Mouse (Mus musculus): ENCODE data around the gene Hs3st2. TPM values are rescaled to one million over a fixed set of nuclear protein-coding genes. Genes with fewer than 3 reads are reported as not detected.

Hs3st2 gene
- polyA plus RNA-seq, 1 experiment from 2014 or later = 0.94 TPM

- Histone ChIP-seq H3K27ac (ENCODE audit: low read length) (no peak overlapping the region), H3K9me3 (ENCODE audit: control insufficient read depth, low read depth, low read length) (no peaks in the 10 kb centered on the region), H3K4me3 (ENCODE audit: low read depth, low read length) (no peak overlapping the region), H3K27me3 (ENCODE audit: control insufficient read depth, insufficient read depth, low read length) (no peaks in the 10 kb centered on the region), H3K9ac (replicated peaks; ENCODE audit: low read depth, low read length) (no peak overlapping the region), H3K4me2 (replicated peaks; ENCODE audit: low read depth, low read length) (no peak overlapping the region), H3K4me1 (ENCODE audit: control insufficient read depth, insufficient read depth, low read length) (no peaks in the 10 kb centered on the region), H3K36me3 (ENCODE audit: control insufficient read depth, insufficient read depth, low read length) (no peaks in the 10 kb centered on the region)
- ATAC-seq (ENCODE audit: insufficient number of reproducible peaks, insufficient read depth, low FRiP score, low read depth) = no peak
- WGBS = 90% methylated on average over 17 of the region's 17 CpGs
These were observed 108.9 kb downstream of the Hs3st2 start for GRCm38 (mm10) chr7:121500516-121500915.

GRCm38 (mm10) chr7:121501666-121502065 is 110.0 kb downstream of the Hs3st2 start:
- H3K4me1 ChIP-seq (ENCODE audit: control insufficient read depth, insufficient read depth, low read length) = no peaks in the 10 kb centered on the region
- no peaks in the 10 kb centered on the region for H3K9me3 ChIP-seq (ENCODE audit: control insufficient read depth, low read depth, low read length)
- H3K4me3 ChIP-seq (ENCODE audit: low read depth, low read length) = no peak overlapping the region
- no peak overlapping the region for H3K9ac ChIP-seq (replicated peaks; ENCODE audit: low read depth, low read length)
- no peak overlapping the region for H3K4me2 ChIP-seq (replicated peaks; ENCODE audit: low read depth, low read length)
- no peaks in the 10 kb centered on the region for H3K36me3 ChIP-seq (ENCODE audit: control insufficient read depth, insufficient read depth, low read length)
- ATAC-seq (ENCODE audit: insufficient number of reproducible peaks, insufficient read depth, low FRiP score, low read depth) = no peak
- no peak overlapping the region for H3K27ac ChIP-seq (ENCODE audit: low read length)
- H3K27me3 ChIP-seq (ENCODE audit: control insufficient read depth, insufficient read depth, low read length) = no peaks in the 10 kb centered on the region
- WGBS = 82% methylated on average over 10 of the region's 10 CpGs

GRCm38 (mm10) chr7:121516727-121517126 is 125.1 kb downstream of the Hs3st2 start:
- H3K4me2 ChIP-seq (replicated peaks; ENCODE audit: low read depth, low read length) = no peak overlapping the region
- H3K9ac ChIP-seq (replicated peaks; ENCODE audit: low read depth, low read length) = no peak overlapping the region
- H3K9me3 ChIP-seq (ENCODE audit: control insufficient read depth, low read depth, low read length) = no peaks in the 10 kb centered on the region
- no peak overlapping the region for H3K4me3 ChIP-seq (ENCODE audit: low read depth, low read length)
- no peak for ATAC-seq (ENCODE audit: insufficient number of reproducible peaks, insufficient read depth, low FRiP score, low read depth)
- H3K27ac ChIP-seq (ENCODE audit: low read length) = no peak overlapping the region
- H3K27me3 ChIP-seq (ENCODE audit: control insufficient read depth, insufficient read depth, low read length) = no peaks in the 10 kb centered on the region
- H3K4me1 ChIP-seq (ENCODE audit: control insufficient read depth, insufficient read depth, low read length) = no peaks in the 10 kb centered on the region
- no peaks in the 10 kb centered on the region for H3K36me3 ChIP-seq (ENCODE audit: control insufficient read depth, insufficient read depth, low read length)
- 69% methylated on average over 3 of the region's 3 CpGs for WGBS

- H3K4me3 ChIP-seq (ENCODE audit: low read depth, low read length) = no peak overlapping the region
These were observed 125.5 kb downstream of the Hs3st2 start for GRCm38 (mm10) chr7:121517165-121517591.

GRCm38 (mm10) chr7:121522125-121522524 is 130.5 kb downstream of the Hs3st2 start:
- Histone ChIP-seq H3K4me1 (ENCODE audit: control insufficient read depth, insufficient read depth, low read length) (no peaks in the 10 kb centered on the region), H3K4me3 (ENCODE audit: low read depth, low read length) (no peak overlapping the region)
- 97% methylated on average over 3 of the region's 3 CpGs for WGBS

More at GRCm38 (mm10) chr7:121517165-121517591, 125.5 kb downstream of the Hs3st2 start:
- ATAC-seq (ENCODE audit: insufficient number of reproducible peaks, insufficient read depth, low FRiP score, low read depth) = no peak
- Histone ChIP-seq H3K27ac (ENCODE audit: low read length) (no peak overlapping the region), H3K4me1 (ENCODE audit: control insufficient read depth, insufficient read depth, low read length) (no peaks in the 10 kb centered on the region), H3K36me3 (ENCODE audit: control insufficient read depth, insufficient read depth, low read length) (no peaks in the 10 kb centered on the region), H3K9ac (replicated peaks; ENCODE audit: low read depth, low read length) (no peak overlapping the region), H3K27me3 (ENCODE audit: control insufficient read depth, insufficient read depth, low read length) (no peaks in the 10 kb centered on the region), H3K9me3 (ENCODE audit: control insufficient read depth, low read depth, low read length) (no peaks in the 10 kb centered on the region), H3K4me2 (replicated peaks; ENCODE audit: low read depth, low read length) (no peak overlapping the region)
- WGBS = 86% methylated on average over 3 of the region's 3 CpGs

GRCm38 (mm10) chr7:121529023-121529422 is 137.4 kb downstream of the Hs3st2 start:
- Histone ChIP-seq H3K4me3 (ENCODE audit: low read depth, low read length) (no peak overlapping the region), H3K9me3 (ENCODE audit: control insufficient read depth, low read depth, low read length) (no peaks in the 10 kb centered on the region), H3K36me3 (ENCODE audit: control insufficient read depth, insufficient read depth, low read length) (no peaks in the 10 kb centered on the region), H3K27me3 (ENCODE audit: control insufficient read depth, insufficient read depth, low read length) (no peaks in the 10 kb centered on the region), H3K4me2 (replicated peaks; ENCODE audit: low read depth, low read length) (no peak overlapping the region), H3K9ac (replicated peaks; ENCODE audit: low read depth, low read length) (no peak overlapping the region), H3K4me1 (ENCODE audit: control insufficient read depth, insufficient read depth, low read length) (no peaks in the 10 kb centered on the region), H3K27ac (ENCODE audit: low read length) (no peak overlapping the region)
- no peak for ATAC-seq (ENCODE audit: insufficient number of reproducible peaks, insufficient read depth, low FRiP score, low read depth)
- WGBS = 65% methylated on average over 2 of the region's 2 CpGs

More at GRCm38 (mm10) chr7:121522125-121522524, 130.5 kb downstream of the Hs3st2 start:
- Histone ChIP-seq H3K27me3 (ENCODE audit: control insufficient read depth, insufficient read depth, low read length) (no peaks in the 10 kb centered on the region), H3K9me3 (ENCODE audit: control insufficient read depth, low read depth, low read length) (no peaks in the 10 kb centered on the region), H3K36me3 (ENCODE audit: control insufficient read depth, insufficient read depth, low read length) (no peaks in the 10 kb centered on the region), H3K4me2 (replicated peaks; ENCODE audit: low read depth, low read length) (no peak overlapping the region), H3K27ac (ENCODE audit: low read length) (no peak overlapping the region), H3K9ac (replicated peaks; ENCODE audit: low read depth, low read length) (no peak overlapping the region)
- no peak for ATAC-seq (ENCODE audit: insufficient number of reproducible peaks, insufficient read depth, low FRiP score, low read depth)

- 92% methylated on average over 6 of the region's 6 CpGs for WGBS
These were observed 142.0 kb downstream of the Hs3st2 start for GRCm38 (mm10) chr7:121533639-121534038.

GRCm38 (mm10) chr7:121534386-121534785 is 142.7 kb downstream of the Hs3st2 start:
- Histone ChIP-seq H3K9me3 (ENCODE audit: control insufficient read depth, low read depth, low read length) (no peaks in the 10 kb centered on the region), H3K4me2 (replicated peaks; ENCODE audit: low read depth, low read length) (no peak overlapping the region), H3K27me3 (ENCODE audit: control insufficient read depth, insufficient read depth, low read length) (no peaks in the 10 kb centered on the region), H3K36me3 (ENCODE audit: control insufficient read depth, insufficient read depth, low read length) (no peaks in the 10 kb centered on the region), H3K27ac (ENCODE audit: low read length) (no peak overlapping the region), H3K9ac (replicated peaks; ENCODE audit: low read depth, low read length) (no peak overlapping the region), H3K4me1 (ENCODE audit: control insufficient read depth, insufficient read depth, low read length) (no peaks in the 10 kb centered on the region), H3K4me3 (ENCODE audit: low read depth, low read length) (no peak overlapping the region)
- WGBS = 83% methylated on average over 7 of the region's 7 CpGs
- no peak for ATAC-seq (ENCODE audit: insufficient number of reproducible peaks, insufficient read depth, low FRiP score, low read depth)

More at GRCm38 (mm10) chr7:121533639-121534038, 142.0 kb downstream of the Hs3st2 start:
- H3K4me3 ChIP-seq (ENCODE audit: low read depth, low read length) = no peak overlapping the region
- no peaks in the 10 kb centered on the region for H3K36me3 ChIP-seq (ENCODE audit: control insufficient read depth, insufficient read depth, low read length)
- no peaks in the 10 kb centered on the region for H3K27me3 ChIP-seq (ENCODE audit: control insufficient read depth, insufficient read depth, low read length)
- H3K4me2 ChIP-seq (replicated peaks; ENCODE audit: low read depth, low read length) = no peak overlapping the region
- no peak overlapping the region for H3K27ac ChIP-seq (ENCODE audit: low read length)
- no peaks in the 10 kb centered on the region for H3K9me3 ChIP-seq (ENCODE audit: control insufficient read depth, low read depth, low read length)
- no peaks in the 10 kb centered on the region for H3K4me1 ChIP-seq (ENCODE audit: control insufficient read depth, insufficient read depth, low read length)
- ATAC-seq (ENCODE audit: insufficient number of reproducible peaks, insufficient read depth, low FRiP score, low read depth) = no peak
- H3K9ac ChIP-seq (replicated peaks; ENCODE audit: low read depth, low read length) = no peak overlapping the region

GRCm38 (mm10) chr7:121535987-121536386 is 144.3 kb downstream of the Hs3st2 start:
- Histone ChIP-seq H3K4me1 (ENCODE audit: control insufficient read depth, insufficient read depth, low read length) (no peaks in the 10 kb centered on the region), H3K4me2 (replicated peaks; ENCODE audit: low read depth, low read length) (no peak overlapping the region), H3K27me3 (ENCODE audit: control insufficient read depth, insufficient read depth, low read length) (no peaks in the 10 kb centered on the region), H3K9ac (replicated peaks; ENCODE audit: low read depth, low read length) (no peak overlapping the region), H3K9me3 (ENCODE audit: control insufficient read depth, low read depth, low read length) (no peaks in the 10 kb centered on the region), H3K36me3 (ENCODE audit: control insufficient read depth, insufficient read depth, low read length) (no peaks in the 10 kb centered on the region), H3K4me3 (ENCODE audit: low read depth, low read length) (no peak overlapping the region), H3K27ac (ENCODE audit: low read length) (no peak overlapping the region)
- ATAC-seq (ENCODE audit: insufficient number of reproducible peaks, insufficient read depth, low FRiP score, low read depth) = no peak
- 69% methylated on average over 4 of the region's 4 CpGs for WGBS

Data from stomach, embryonic 14.5 days (tissue).